Mouse (Mus musculus) brain, embryonic 14.5 days (tissue): ENCODE data around the gene Sh2b1. TPM values are rescaled to one million over a fixed set of nuclear protein-coding genes. Genes with fewer than 3 reads are reported as not detected.

Experiments used
- DNase-seq: peaks from one replicate; pipeline ENCODE4 v3.0.0-alpha.2; 2011; ENCODE audit warnings: low read depth
- CTCF ChIP-seq: fragments of 200-500 bp; IDR thresholded peaks from 2 replicates; pipeline ENCODE4 v1.5.1; 2012; ENCODE audit warnings: inconsistent platforms, mild to moderate bottlenecking, moderate library complexity, borderline replicate concordance; ENCODE audit not compliant: insufficient read depth, insufficient read length; ENCODE audit errors: extremely low read depth
- POLR2A ChIP-seq: fragments of 200-500 bp; IDR thresholded peaks from 2 replicates; pipeline ENCODE4 v1.6.1; 2012; ENCODE audit warnings: mild to moderate bottlenecking, inconsistent platforms, borderline replicate concordance; ENCODE audit not compliant: poor library complexity, insufficient read depth, insufficient read length, severe bottlenecking; ENCODE audit errors: extremely low read depth
- polyA plus RNA-seq: library from polyadenylated mRNA; depleted of rRNA; stranded (reverse); fragments of >200 nt; gene quantifications from 2 replicates; pipeline ENCODE4 v1.2.3, GENCODE M21; 2012

Gene Sh2b1
- polyA plus RNA-seq, 1 experiment: 83.6 TPM

DNA sequence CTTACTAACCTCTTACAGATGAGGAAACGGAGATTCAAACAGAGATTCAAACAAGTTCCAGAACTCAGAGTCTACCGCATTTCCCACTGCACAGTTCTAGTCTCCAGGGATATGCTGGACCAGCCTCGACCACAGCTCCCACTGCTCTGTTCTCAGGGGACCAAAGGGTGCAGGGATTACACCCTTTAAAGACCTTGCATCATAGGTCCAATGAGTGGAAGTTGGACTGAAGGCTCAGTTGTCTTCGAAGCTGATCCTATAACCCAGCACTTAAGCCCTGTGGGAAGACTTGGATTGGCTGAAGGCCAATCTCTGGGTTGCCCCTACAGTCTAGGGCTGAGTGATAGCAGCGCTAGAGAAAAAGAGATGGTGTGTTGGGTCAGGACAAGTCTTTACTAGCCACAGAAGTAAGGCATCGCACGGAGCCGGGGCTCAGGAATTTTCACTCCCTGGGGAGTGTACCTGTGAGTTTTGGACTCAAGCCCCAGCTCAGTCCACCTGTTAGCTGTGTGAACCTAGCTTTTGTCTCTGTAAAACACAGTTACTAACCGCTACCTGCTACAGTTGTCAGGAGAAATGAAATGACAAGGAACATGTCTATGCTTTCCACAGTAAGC, 1.6 kb downstream of the Sh2b1 start:
- DNase-seq: no peak
- TF ChIP-seq CTCF (no peak), POLR2A (no peak)

- TF ChIP-seq POLR2A (no peak), CTCF (no peak)
- no peak for DNase-seq
Observed at GRCm38 (mm10) chr7:126472713-126473112, 2.5 kb downstream of the Sh2b1 start.

DNA sequence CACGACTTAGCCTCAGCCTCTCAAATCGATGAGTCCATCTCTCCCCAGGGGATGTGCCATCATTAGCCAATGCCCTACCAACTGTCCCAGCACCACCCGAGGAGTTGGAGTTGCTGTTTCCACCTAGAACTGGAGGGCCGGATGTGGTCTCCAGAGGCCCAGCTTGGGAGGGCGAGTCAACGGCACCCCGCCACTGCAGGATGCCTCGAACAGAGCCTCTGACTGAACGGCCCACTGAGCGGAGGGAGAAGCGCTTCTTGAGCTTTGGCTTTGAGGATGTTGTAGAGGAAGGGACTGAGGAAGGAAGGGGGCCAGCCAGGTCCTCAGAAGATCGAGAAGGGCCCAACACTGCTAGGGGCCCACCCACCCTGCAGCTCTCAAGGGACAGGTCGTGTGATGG, 2.9 kb downstream of the Sh2b1 start:
- TF ChIP-seq CTCF (no peak), POLR2A (no peak)
- DNase-seq: no peak

- no peak for DNase-seq
- TF ChIP-seq CTCF (no peak), POLR2A (no peak)
Observed at GRCm38 (mm10) chr7:126471853-126472252, 3.4 kb downstream of the Sh2b1 start.

DNA sequence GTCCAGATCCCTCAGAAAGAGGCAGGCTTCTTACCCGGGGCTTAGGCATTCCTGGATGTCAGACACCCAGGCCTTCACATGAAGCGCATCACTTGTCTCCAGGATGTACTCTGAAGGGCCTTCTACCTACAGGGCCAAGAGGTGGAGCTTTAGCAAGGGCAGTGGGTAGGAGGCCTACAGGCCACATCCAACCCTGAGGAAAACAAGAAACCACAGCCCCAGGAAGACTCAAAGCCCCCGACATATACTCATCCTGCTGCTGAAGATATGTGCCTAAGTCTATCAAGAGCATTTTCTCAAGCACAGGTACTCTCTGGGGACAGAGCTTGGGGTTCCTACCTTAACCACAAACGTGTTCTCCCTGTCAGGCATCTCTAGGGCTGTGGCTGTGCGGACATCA, 3.9 kb downstream of the Sh2b1 start:
- DNase-seq: no peak

GRCm38 (mm10) chr7:126470077-126470476, 5.1 kb downstream of the Sh2b1 start:
- no peak for DNase-seq
- TF ChIP-seq CTCF: no peak
- TF ChIP-seq POLR2A: no peak

More for the DNA sequence above, 3.9 kb downstream of the Sh2b1 start:
- TF ChIP-seq POLR2A: no peak
- TF ChIP-seq CTCF: no peak

DNA sequence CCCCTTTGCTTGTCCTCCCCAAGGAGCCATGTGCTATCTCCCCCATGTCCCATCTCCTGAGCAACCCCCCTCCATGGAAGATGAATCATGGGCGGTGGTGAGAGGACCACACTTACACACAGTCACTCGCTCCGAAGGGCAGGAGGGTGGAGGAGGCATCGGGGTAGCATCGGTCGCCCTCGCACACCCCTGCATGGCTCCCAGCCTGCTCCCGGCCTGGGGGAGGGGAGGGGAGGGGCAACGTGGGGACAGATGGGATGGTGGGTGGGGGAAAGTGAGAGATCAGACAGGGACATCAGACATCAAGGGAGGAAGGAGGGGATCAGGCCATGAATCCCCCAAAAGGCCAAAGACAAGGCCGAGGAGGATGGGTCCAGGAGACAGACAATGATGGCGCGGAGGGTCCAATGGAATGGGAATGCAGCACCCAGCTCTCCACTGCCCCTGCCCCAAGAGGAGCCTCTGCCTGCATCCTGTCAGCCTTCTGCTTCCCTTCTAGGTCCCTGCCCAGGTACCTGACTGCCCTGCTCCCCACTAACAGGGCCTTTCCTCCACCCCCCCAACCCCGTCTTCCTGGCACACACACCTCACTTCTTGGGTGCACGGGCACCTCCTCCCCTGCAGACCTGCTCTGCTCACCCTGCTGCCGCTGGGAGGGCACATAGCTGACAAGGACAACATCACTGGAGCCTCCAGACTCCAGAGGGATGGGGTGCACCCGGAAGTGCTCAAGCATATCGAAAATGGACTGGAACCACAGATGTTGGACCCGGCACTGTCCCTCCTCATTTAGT, 7.2 kb downstream of the Sh2b1 start:
- no peak for TF ChIP-seq POLR2A
- TF ChIP-seq CTCF: no peak
- DNase-seq: no peak

GRCm38 (mm10) chr7:126467271-126467670, 8.0 kb downstream of the Sh2b1 start:
- DNase-seq: peak; percentile 25
- no peak for TF ChIP-seq POLR2A
- TF ChIP-seq CTCF: peak; percentile 56; the same call in 1 of the 2 replicates

DNA sequence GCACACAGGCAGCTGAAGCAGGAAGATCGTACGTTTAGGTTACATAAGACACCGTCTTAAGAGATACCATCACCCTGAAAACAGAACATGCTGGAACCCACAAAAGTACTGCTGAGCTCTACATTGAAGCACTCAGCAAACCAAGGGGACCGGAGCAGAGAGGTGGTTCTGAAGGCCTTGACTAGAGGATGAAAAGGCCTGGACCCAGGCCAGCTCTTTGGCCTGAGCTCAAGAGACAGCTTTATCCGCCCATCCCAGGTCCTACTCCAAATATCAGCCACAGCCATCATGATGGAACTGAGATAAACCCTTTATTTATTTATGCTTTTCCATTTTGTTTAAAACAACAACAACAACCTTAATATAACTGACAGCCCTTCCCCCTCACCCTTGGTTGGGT, 8.5 kb downstream of the Sh2b1 start:
- no peak for TF ChIP-seq POLR2A
- no peak for TF ChIP-seq CTCF

DNA sequence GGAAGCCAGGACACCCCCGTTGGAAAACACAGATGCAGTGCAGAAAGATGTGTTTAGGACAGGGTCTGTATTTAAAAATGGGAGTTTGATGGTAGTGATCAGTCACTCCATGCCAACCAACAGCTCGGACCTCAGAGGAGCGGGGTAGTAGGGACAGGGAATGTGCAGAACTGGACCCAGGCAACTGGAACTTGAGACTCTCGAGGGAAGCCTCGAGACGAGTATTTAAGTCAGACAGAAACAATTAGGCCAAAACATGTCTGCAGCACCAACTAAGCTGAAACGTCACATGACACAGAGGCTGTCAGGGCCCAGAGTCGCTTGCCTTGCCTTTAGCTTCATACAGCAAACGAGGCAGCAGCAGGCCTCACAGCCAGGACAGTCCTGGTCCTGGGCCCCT, 9.1 kb downstream of the Sh2b1 start:
- DNase-seq: no peak

More for the DNA sequence above, 8.5 kb downstream of the Sh2b1 start:
- DNase-seq: no peak

GRCm38 (mm10) chr7:126465246-126466030, 9.8 kb downstream of the Sh2b1 start:
- TF ChIP-seq CTCF (no peak), POLR2A (no peak)
- no peak for DNase-seq

More for the DNA sequence above, 9.1 kb downstream of the Sh2b1 start:
- no peak for TF ChIP-seq POLR2A
- TF ChIP-seq CTCF: no peak
